Mouse (Mus musculus) thymus, postnatal 36 days (tissue): ENCODE results near the gene Fam78b.

Experiments used
- DNase-seq, 2 experiments: peaks; one replicate each; pipeline ENCODE4 v3.0.0; 2022; ENCODE audit warnings: mixed read lengths in 2 of 2

Fam78b gene

DNA sequence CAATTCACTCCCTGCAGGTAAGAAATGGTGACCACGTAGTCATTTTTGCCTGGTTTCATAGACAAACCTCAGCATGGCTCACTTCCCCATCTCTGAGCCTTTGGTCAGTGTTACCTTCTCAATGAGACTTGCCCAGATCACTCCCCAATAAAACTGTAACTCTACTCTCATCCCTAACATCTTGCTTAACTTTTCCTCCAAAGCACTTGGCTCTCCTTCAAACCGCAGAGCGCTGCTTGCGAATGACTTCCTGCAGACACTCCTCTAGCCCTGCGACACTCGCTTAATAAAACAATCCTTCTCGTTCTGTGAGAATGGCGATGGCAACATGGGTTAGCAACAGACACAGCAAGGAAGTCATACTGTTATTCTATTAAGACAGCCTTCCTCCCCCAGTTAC, 100.8 kb downstream of the Fam78b start:
- no peak for DNase-seq

DNA sequence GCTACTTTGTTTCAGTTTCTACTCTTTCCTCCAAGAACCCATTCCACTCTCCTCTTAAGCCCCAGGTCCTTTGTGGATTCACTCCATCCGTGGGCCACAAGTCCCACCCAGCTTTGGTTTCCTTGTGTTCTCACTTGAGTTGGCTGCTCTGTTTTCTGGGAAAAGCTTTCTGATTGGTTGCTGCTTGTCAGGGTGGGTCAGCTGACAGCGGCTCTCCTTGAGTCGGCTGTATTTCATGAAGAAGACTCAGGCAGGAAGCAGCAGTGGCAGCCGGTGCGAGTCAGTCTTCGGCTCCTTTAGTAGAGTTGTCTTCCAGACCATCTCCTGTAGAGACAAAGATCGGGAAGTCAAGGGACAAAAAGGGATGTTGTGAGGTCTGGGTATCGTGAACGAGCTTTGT, 101.3 kb downstream of the Fam78b start:
- no peak for DNase-seq

DNA sequence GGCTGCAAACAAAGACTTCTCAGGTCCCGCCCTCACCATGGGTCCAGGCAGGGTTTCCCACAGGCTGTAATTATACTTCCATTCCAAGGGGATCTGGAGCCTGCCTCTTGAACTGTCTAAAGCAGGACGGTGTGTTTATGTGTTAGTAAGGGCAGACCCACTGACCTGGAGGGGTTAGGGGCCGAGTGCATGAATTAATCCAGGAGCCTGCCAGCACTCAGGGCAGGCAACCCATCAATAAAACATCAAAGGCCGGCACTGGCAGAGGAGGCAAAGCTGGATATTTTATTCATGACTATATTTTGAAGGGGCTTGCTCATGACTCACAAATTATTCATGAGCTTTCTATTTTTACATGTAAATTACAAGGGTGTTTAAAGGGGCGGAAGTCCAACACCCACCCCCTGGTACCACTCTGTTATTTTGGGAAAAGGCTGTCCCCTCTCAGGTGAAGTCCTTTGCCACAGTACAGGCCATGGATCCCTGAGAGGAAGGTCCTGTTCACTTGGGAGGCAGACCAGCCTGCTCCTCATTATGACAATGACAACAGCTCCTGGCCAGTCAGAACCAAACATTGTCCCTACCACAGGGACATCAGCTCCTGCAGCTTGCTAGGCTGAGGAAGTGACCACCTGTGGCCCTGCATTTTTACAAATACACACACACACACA, 103.9 kb downstream of the Fam78b start:
- no peak for DNase-seq

DNA sequence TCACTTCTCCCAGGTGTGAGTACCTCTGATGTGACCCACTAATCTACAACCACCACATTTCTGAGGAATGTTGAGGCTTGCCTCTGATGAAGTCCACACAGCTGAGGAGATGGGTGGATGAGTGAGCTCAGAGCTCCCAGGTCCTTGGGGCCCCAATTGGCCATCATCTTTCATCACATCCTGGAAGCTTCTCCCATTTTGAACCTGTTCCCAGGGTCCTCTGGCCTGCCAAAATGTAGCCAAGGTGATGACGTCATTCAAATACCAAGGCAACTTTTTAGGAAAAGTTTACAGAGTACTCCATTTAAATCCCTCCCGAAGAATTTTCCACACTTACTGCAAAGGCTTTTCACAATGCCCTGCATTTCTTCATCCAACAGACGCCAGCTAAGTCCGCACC, 104.7 kb downstream of the Fam78b start:
- DNase-seq, result no peak

DNA sequence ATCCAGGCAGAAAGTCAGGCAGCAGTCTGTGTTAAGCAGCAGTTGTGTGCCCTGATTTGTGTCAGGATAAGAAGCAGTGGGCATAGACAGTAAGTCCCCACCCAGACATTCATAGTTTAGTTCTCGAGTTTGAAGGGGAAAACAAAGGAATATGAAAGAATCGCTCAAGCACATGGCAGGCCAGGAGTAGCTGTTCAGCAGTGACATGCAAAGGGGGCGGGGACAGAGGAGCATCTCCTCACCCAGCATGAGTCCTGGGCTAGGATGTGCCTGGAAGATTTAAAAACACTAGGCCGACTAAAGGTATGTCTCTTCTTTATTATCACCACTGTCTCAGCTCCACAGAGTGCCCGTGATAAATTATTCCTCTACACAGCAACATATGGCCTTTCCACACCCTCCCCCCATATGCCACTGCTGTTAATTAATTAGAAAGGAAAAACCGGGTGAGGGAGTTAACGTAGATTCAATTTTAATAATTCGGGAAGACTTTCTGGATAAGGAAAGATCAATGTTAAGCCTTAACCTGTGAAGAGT, 107.8 kb downstream of the Fam78b start:
- no peak for DNase-seq

DNA sequence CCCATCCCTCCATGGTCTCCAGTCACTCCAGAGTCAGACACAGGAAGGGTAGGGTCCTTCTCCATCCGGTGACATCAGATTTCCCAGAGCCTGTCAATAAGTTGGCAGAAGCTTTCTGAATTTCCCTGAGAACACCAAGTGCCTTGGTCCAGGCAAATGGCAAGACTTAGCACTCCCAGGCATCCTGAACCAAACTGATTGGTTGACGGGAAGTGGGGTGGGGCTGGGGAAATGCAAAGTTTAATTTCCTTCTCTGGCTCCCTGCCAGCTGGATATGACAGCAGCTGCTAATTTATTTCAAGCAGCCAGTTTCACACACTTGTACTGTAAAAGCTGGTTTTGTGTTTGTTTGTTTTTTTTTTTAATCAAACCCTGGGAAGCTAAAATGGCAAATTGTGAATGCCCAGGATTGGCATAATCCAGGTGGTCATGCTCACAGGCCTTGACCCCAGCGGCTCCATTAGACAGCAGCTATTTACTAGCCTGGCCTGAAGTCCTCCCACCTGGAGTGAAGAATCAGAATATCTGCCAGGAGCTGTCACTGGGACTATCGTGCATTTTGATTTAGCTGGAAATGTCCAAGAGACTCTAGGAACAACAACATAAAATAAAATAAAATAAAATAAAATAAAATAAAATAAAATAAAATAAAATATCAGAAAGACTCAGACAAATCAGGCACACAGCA, 113.3 kb downstream of the Fam78b start:
- no peak for DNase-seq

DNA sequence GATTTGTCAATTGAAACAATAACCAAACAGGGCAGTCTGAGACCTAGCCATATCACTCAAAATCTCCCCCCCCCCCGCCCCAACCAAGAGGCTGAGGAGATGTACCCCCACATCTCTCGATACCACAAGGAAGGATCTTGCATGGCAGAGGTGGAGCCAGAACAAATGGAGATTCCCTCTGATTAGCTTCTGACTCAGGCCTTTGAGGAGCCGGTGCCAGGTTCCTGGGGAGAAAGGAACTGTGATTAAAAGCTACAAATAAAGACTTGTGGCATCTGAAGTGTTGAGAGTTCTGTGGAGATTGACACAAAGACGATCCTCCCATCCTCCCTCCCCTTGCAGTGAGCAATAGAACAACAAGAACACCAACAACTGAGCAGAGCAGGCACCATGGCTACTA, 113.9 kb downstream of the Fam78b start:
- no peak for DNase-seq

DNA sequence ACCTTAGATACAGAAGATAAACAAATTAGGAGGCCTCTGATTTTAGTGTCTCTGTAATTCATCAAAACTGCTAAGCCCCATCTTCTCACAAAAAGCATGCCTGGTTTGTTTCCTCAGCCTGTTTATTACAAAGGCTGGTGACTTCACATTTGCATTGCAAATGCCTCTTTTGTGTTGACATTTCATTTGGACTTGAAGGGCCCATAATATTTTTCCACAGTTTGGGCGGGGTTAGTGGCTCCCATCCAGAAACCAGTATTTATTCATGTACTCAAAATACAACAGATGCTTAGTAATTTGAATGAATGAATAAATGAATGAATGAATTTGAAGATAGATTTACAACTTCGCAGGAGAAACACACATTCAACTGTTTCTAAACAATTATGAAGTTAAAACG, 115.5 kb downstream of the Fam78b start:
- DNase-seq, result no peak

DNA sequence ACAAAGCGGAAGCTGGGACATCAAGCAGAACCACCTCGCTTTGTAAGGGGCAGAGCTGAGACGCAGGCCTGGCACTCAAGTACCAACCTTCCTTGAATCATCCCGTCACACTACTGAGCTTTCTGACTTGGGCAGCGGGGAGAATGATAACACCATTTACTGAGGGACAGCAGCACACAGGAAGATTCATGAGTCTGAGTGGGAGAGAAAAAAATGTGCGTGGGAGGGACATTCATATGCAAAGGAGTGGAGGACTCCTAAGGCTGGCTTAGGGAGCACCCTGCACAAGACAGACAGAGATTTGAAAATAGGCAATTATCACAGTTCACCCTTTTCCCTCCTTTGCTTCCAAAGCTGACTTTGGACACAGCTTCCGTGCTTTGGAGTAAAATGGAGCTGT, 117.8 kb downstream of the Fam78b start:
- DNase-seq, result no peak

DNA sequence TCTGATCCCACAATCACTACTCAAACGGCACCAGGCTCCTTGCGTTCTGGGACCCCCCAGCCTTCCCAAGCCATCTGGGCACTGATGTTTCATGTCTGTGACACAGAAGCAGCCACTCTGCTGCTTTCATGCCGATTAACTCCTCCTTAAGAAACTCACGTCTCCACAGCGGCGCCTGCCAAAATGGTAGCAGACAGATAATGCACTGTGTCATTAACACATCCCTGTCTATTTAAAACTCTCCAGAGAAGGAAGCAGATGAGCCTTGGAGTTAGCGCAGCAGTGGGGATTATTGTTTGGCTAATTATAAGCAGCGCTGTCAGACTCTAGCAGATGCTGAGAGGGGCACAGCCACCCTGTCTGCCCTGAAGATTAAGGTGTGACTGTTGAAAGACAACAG, 118.2 kb downstream of the Fam78b start:
- no peak for DNase-seq

DNA sequence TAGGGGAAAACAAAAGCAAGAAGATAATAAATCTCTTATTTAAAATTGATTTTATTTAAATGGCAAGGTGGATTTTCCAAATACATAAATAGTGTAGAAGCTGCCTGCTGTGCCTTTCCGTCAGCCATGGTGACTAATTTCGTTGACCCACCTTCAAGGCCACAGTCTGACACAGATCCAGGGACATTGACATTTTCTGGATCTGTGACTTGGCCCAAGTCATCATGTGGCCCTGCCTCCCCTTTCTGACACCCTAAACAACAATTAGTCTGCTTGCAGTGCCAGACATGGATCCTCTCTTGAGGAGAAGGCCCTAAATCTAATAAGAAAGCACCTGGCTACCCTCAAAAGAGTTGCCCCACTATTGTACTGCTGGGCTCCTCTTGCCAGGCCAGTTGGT, 121.2 kb downstream of the Fam78b start:
- DNase-seq, result no peak

DNA sequence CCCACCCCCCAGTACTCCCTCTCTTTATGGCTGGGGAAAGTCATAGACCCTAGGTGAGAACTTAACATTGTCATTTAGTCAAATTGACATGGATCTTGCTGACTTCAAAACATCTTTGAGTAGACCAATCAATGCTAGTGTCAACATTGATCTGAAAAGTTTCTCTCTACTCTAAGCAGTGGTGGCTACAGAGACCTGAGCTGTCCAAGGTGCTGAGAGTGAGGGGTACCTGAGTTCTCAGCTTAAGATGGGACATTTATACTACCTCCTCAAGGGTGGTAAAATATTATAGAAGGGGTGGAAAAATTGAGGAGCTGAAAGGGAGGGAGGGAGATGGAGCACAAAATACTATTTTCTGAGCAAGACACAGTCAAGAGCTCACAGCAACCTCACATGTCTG, 122.3 kb downstream of the Fam78b start:
- DNase-seq, result no peak

DNA sequence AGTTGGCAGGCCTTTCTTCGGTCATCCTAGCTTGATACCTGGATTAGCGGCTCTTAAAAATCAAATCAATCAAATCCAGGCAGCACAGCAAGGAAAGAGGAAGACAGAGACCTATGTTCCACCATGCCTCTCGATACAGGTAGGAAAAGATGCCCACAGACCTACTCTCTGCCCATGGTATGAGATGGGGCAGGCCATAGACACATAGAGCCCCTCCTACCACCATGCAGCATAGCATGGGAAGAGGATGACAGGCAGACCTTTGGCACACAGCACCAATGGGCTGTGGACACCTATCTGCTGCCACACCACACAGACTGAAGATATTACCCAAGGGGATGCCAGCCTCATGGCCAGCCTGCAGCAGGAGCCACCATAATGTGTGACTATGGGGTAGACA, 124.7 kb downstream of the Fam78b start:
- DNase-seq, result no peak

DNA sequence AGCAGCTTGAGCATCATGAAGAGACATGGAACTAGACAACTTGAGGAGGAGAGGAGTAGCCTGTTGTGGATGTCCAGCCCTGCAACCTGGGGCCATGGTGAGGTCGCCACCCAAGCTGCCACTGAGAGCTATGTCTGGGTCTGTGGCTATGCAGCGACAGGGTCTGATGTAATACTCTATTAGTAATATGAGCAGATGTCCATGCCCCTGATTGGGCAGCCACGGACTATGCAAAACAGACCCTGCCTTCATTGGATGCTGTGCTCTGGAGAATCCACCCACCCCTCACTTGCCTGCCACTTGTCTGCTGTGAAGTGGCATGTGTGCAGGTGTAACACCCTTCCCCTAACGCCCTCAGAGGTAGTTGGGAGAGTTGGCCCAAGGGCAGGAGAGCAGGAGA, 125.1 kb downstream of the Fam78b start:
- no peak for DNase-seq

DNA sequence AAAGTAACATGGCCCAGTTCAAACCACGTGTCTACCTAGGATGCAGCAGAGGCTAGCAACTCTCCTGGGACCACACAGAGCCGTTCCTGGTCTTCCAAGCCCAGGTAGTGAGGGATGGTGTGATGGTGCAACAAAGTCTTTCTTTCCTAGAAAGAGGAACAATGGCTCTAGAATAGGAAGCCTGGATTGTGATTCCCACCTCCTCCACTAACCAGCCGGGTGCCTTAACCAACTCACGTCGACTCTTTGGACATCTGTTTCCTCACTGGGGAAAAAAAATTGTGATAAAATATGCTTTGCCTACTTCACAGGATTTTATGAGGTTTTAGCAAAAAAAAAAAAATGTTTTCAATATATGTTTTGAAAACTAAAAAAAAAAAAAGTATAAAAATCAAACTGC, 134.5 kb downstream of the Fam78b start:
- no peak for DNase-seq
